Mouse (Mus musculus) embryonic facial prominence, embryonic 10.5 days (tissue): ENCODE results near the gene Vac14. TPM values are rescaled to one million over a fixed set of nuclear protein-coding genes. Genes with fewer than 3 reads are reported as not detected.
A peak's percentile ranks its signal among the peaks of the same experiment; 100 is the strongest.

Experiments used
- DNase-seq: peaks from one replicate; pipeline ENCODE4 v3.0.0-alpha.2; 2017; ENCODE audit warnings: low spot score
- H3K27ac ChIP-seq: fragments of 300-500 bp; sonication (generic); replicated peaks from 2 replicates; pipeline ENCODE4 v1.5.1; 2016; ENCODE audit warnings: mild to moderate bottlenecking
- H3K27me3 ChIP-seq: fragments of 300-500 bp; sonication (generic); replicated peaks from 2 replicates; pipeline ENCODE4 v1.6.1; 2016; ENCODE audit warnings: low read depth, mild to moderate bottlenecking; ENCODE audit not compliant: poor library complexity, severe bottlenecking
- H3K36me3 ChIP-seq: fragments of 300-500 bp; sonication (generic); replicated peaks from 2 replicates; pipeline ENCODE4 v1.6.1; 2016; ENCODE audit warnings: mild to moderate bottlenecking, moderate library complexity
- H3K4me1 ChIP-seq: fragments of 300-500 bp; sonication (generic); 2 replicates; pipeline ENCODE4 v1.6.1; 2016
- H3K4me3 ChIP-seq: fragments of 300-500 bp; sonication (generic); 2 replicates; pipeline ENCODE4 v1.5.1; 2016; ENCODE audit warnings: mild to moderate bottlenecking, moderate library complexity
- H3K9me3 ChIP-seq: fragments of 300-500 bp; sonication (generic); 2 replicates; pipeline ENCODE4 v1.6.1; 2016; ENCODE audit warnings: mild to moderate bottlenecking
- WGBS: fragments of 180-500 bp; shearing (Covaris S2); methylation state at CpG from one replicate; pipeline ENCODE4 v1.1.7; 2016; 5-methylcytosine and 5-hydroxymethylcytosine counted together
- polyA plus RNA-seq: library from polyadenylated mRNA; unstranded; fragments of >200 nt; fragmentation: Nextera tagmentation; extraction: Ambion mirVana; gene quantifications from 2 replicates; pipeline ENCODE4 v1.2.1, GENCODE M21; 2016

Gene Vac14
- polyA plus RNA-seq: 26.2 and 27.3 TPM in 2 replicates

DNA sequence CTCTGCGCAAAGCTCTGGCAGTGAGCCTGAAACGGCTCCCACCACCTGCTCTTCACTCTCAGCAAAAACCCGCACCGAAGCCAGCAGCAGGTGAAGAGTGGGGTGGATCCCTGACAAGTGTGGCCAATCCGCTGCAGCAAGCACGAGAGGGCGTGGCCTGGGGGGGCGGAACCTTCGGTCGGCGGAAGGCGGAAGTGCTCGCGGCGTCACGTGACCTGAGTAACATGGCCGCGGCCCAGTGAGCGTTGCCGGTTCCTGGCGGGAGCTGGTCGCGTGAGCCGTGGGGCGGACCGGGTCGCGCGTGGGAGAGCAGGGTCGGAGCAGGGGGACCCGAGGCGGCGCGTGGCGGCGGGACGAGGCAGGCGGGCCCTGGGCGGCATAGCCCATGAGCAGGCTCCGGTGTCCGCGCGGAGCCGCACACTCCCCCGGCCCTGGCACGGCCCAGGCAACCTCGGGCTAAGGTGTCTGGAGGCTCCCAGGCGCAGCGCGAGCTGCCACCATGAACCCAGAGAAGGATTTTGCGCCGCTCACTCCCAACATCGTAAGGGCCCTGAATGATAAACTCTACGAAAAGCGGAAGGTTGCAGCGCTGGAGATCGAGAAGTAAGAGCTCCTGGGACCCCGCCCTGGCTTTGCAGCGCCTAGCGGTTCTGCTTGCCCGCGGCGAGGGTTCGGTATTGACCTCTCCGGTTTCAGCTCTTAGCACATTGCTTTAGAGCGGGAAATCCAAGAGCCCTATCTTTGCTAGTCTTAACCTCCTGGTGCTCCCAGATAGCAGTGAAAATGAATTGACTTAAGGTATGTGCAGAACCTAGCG is at the start of gene Vac14:
Vac14 (plus strand) TSS at position 195 of the 817 bp plus-strand sequence.
- Histone ChIP-seq H3K4me3 (peak within 1 kb of the TSS; percentile 91), H3K27ac (peak within 1 kb of the TSS; percentile 81), H3K36me3 (no peaks in the 10 kb centered on the region), H3K9me3 (no peaks in the 10 kb centered on the region), H3K27me3 (peaks cover 9% of the 10 kb centered on the region), H3K4me1 (peaks cover 21% of the 10 kb centered on the region)
- WGBS: under 1% methylated on average over 67 of the region's 67 CpGs
- peak; percentile 98 for DNase-seq

DNA sequence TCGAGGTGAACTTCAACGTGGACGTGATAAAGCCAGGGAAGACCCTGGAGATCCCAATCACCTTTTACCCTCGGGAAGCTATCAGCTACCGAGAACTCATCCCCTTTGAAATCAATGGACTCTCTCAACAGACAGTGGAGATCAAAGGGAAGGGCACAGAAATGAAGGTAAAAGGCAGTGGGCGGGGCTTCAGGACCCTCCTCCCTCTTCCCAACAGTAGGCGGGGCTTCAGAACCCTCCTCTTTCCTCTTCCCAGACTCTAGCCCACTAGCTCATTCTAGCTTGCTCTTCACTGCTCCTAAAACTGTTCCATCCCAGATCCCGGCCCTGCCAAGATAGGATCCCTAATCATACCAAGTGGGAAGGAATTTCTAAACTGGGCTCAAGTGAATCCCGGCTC is 25.7 kb upstream of the Vac14 start:
- H3K4me1 ChIP-seq: no peaks in the 10 kb centered on the region
- H3K9me3 ChIP-seq: no peaks in the 10 kb centered on the region
- no peaks in the 10 kb centered on the region for H3K36me3 ChIP-seq
- no peaks in the 10 kb centered on the region for H3K27me3 ChIP-seq
- WGBS: 83% methylated on average over 9 of the region's 9 CpGs
- no peak for DNase-seq
- no peak overlapping the region for H3K4me3 ChIP-seq
- H3K27ac ChIP-seq: no peak overlapping the region

DNA sequence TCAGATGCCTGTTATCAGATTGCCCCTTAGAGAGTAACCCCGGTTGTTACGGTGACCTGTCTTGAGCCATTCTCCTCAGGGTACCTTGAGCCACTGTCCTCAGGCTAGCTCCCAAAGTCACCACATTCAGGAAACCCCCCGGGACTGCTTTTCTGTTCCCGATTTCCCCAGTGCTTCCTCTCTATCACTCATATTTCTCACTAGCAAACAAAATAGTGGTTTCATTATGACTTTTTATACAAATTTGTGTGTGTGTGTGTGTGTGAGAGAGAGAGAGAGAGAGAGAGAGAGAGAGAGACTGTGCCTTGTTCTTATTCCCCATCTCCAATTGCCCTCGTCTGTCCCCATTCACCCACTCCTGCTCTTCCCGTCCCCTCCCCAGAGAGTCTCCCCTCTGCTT is 24.2 kb upstream of the Vac14 start:
- no peaks in the 10 kb centered on the region for H3K27me3 ChIP-seq
- H3K4me1 ChIP-seq: no peaks in the 10 kb centered on the region
- H3K27ac ChIP-seq: no peak overlapping the region
- no peaks in the 10 kb centered on the region for H3K9me3 ChIP-seq
- H3K36me3 ChIP-seq: no peaks in the 10 kb centered on the region
- no peak overlapping the region for H3K4me3 ChIP-seq
- 80% methylated on average over 6 of the region's 6 CpGs for WGBS
- no peak for DNase-seq

DNA sequence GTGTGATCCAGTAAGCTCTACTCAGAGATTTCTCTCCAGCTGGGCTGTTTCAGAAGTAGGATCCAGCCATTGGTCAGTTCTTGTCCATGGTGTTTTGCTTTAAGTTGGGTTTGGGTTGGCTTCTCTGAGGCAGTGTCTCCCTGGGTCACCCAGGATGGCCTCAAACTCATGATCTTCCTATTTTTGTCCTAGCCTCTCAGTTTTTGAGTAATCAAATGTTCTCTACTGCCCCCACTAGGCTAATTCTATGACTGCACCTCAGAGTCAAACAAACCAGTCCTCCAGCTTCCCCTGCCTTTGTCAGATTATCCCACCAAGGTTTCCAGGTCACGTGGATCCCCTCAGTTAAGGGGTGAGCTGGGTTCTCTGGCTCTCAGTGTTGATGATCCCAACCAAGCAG is 13.8 kb upstream of the Vac14 start:
- Histone ChIP-seq H3K27ac (no peak overlapping the region), H3K36me3 (no peaks in the 10 kb centered on the region), H3K4me3 (no peak overlapping the region), H3K9me3 (no peaks in the 10 kb centered on the region), H3K27me3 (no peaks in the 10 kb centered on the region), H3K4me1 (no peaks in the 10 kb centered on the region)
- DNase-seq: peak; percentile 37
- 2% methylated on average over 1 of the region's 1 CpGs for WGBS

DNA sequence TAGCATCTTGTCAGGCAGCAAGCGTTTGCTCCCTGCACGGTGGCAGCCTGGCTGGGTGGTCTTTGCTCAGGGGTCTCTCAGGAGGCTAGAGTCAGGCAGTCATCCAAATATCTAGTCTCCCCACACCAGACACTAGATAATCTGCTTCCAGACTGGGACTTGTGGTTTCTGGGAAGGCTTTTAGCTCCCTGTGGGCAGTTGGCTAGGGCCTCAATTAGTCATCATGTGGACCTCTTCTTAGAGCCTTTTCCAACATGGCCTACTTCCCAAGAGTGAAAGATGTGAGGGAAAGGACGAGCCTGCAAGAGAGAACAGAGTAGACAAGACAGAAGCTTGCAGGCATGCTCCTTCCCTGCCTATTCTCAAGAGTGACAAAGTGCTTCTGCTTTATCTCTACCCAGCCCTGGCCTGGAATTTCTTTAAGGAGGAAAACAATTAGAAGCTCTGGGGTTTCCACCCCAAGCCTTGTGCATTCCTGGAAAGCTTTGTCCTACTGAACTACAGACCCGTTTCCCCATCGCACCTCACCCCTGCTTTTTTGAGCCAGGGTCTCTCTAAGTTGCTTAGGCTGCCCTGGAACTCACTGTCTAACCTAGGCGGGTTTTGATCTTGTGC is 12.9 kb upstream of the Vac14 start:
- H3K36me3 ChIP-seq: no peaks in the 10 kb centered on the region
- no peak for DNase-seq
- H3K9me3 ChIP-seq: no peaks in the 10 kb centered on the region
- H3K27me3 ChIP-seq: no peaks in the 10 kb centered on the region
- WGBS: 70% methylated on average over 6 of the region's 6 CpGs
- no peak overlapping the region for H3K4me3 ChIP-seq
- H3K27ac ChIP-seq: no peak overlapping the region
- no peaks in the 10 kb centered on the region for H3K4me1 ChIP-seq

DNA sequence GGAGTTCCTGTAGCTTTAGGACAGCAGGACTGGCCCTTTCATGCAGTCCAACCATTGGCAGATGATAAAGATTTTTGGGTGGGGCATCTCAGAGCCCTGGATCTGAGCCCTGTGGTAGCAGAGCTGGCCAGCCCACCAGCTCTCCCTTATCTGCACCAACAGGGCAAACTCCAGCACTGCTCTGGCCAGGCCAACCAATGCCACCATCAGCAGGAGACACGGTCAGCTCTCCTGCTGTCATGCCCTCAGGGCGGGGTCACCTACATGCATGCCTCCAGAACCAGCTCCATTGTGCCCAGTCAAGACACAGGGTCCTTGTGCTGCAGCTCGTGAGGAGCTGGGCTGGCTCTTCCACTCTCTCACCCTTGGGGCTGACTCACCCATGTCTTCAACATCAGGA is 2.7 kb upstream of the Vac14 start:
- peaks cover 21% of the 10 kb centered on the region for H3K4me1 ChIP-seq
- H3K27ac ChIP-seq: no peak overlapping the region
- no peak for DNase-seq
- 71% methylated on average over 3 of the region's 3 CpGs for WGBS
- H3K4me3 ChIP-seq: no peak overlapping the region
- H3K9me3 ChIP-seq: no peaks in the 10 kb centered on the region
- no peaks in the 10 kb centered on the region for H3K36me3 ChIP-seq
- H3K27me3 ChIP-seq: peaks cover 9% of the 10 kb centered on the region

DNA sequence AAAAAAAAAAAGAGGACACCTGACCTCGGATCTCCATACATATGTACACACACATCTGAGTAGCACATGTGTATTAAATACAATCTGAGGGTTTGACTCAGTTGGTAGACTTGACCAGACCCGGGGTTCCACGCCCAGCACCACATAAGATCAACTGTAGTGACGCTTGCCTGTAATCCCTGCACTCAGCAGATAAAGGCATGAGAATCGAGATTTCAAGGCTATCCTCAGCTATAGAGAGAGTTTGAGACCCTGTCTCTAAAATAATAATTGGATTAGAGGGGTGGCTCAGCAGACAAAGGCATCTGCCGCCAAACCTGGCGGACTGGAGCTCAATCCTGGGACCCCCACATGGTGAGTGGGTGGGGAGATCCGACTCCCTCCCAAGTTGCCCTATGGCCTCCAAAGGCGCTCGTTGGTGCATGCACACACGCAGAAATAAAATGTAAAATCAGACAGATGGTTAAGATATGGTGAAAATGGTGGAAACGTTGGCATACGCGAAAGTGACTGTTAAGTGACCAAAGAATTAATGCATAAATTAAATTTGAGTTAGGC is 505 bp upstream of the Vac14 start:
- Histone ChIP-seq H3K9me3 (no peaks in the 10 kb centered on the region), H3K4me1 (peaks cover 21% of the 10 kb centered on the region), H3K27ac (peak overlapping the region; percentile 81; the same call in 1 of the 2 replicates), H3K4me3 (peak overlapping the region; percentile 91), H3K27me3 (peaks cover 9% of the 10 kb centered on the region), H3K36me3 (no peaks in the 10 kb centered on the region)
- DNase-seq: no peak
- 23% methylated on average over 14 of the region's 14 CpGs for WGBS

DNA sequence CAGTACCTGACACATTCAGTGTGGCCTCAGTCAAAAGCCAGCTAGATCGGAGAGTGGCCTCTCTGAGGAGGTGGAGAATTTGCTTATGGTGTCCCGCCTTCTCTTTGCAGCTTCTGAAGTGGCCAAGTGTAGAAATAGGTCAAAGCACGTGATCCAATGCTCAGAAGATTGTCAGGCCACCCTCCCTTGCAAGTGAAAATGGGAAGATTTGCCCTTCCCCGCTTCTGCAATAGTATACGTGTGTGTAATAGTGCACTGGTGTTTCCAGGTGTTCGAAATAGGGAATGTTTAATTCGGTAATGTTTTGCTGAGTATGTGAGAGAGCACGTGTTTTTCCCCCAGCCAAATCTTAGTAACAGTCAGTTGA is 806 bp downstream of the Vac14 start:
- WGBS: 28% methylated on average over 8 of the region's 8 CpGs
- Histone ChIP-seq H3K27me3 (peaks cover 9% of the 10 kb centered on the region), H3K4me3 (peak overlapping the region; percentile 91), H3K4me1 (peaks cover 21% of the 10 kb centered on the region), H3K9me3 (no peaks in the 10 kb centered on the region), H3K36me3 (no peaks in the 10 kb centered on the region), H3K27ac (peak overlapping the region; percentile 81)
- no peak for DNase-seq

DNA sequence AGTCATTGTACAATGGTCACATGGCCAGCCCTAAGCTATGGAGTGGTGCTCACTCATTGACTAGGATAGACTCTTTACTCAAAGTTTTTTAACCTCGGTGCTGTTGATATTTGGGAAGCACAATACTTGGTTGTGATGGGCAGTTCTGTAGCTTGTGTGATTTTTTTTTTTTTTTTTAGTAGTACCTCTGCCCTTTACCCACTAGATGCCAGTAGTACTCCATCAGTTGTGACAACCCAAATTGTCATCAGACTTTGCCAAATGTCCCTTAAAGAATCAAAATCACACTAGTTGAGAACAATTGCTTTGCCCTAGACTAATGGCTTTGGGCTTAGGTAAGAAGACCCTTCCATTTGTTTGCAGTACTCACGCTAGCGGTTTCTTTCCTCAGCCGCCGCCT is 1.5 kb downstream of the Vac14 start:
- H3K36me3 ChIP-seq: no peaks in the 10 kb centered on the region
- no peak overlapping the region for H3K27ac ChIP-seq
- no peak for DNase-seq
- 94% methylated on average over 5 of the region's 5 CpGs for WGBS
- H3K27me3 ChIP-seq: peaks cover 9% of the 10 kb centered on the region
- no peaks in the 10 kb centered on the region for H3K9me3 ChIP-seq
- peaks cover 21% of the 10 kb centered on the region for H3K4me1 ChIP-seq
- H3K4me3 ChIP-seq: peak overlapping the region; percentile 91; the same call in 1 of the 2 replicates

DNA sequence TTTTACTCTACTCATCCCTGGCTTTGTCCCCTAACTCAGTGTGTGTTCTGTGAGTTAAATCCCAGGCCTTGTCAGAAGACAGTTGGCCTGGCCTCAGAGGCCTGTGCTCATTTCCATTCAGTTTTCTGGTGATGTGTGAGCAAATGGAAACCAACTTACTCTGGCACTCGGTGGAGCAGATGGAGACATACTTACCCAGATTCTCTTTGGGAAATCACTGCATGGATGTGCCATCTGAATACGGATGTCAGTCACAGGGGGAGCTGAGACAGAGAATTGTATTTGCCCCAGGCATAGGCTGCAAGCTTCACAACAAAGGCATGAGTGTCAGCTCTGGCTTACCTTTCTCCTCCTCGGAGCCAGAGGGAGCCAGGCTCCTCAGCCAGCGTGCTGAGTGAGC is 8.0 kb downstream of the Vac14 start:
- no peak overlapping the region for H3K4me3 ChIP-seq
- no peaks in the 10 kb centered on the region for H3K4me1 ChIP-seq
- no peak overlapping the region for H3K27ac ChIP-seq
- H3K36me3 ChIP-seq: peaks cover 6% of the 10 kb centered on the region; the same call in 1 of the 2 replicates
- no peaks in the 10 kb centered on the region for H3K9me3 ChIP-seq
- whole genome bisulfite sequencing: 70% methylated on average over 4 of the region's 4 CpGs
- DNase-seq: no peak
- H3K27me3 ChIP-seq: no peaks in the 10 kb centered on the region

DNA sequence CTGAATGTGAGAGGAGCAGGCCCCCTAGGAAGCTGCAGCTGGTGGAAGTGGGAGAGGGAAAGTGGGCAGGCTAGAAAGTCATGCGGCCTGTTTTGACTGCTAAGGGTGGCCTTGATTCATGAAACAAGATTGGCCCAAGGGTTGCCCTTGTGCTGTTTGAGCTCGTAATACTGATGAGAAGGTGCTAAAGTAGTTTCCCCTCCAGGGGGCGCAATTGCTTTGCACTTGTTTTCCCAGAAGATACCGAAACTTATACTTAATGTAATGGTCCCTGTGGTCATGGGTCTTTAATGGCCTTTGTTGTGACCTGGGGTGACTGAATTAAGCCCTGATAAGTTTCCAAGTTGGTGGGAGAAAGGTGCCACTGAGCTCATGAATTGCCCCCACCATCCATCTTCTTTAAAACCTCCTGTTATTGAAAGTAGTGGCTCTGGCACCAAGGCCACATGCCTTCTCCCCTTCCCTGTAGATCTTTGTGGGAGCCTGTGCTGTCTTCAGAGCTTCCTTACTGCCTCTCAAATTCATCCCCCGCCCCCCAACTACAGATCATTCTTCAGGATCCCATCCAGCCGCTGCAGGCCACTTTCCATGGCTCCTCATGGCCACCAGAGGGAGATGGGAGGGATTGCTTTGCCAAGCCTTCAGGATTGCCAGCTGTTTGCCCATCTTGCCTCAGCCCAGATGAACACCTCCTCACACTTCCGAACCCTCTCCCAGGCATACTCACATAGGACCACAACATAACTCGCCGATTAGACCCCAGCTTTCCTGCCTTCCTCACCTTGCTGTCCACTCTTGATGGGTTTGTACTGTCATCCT is 11.1 kb downstream of the Vac14 start:
- Histone ChIP-seq H3K4me3 (no peak overlapping the region), H3K27ac (no peak overlapping the region), H3K9me3 (no peaks in the 10 kb centered on the region), H3K27me3 (no peaks in the 10 kb centered on the region), H3K36me3 (peaks cover 35% of the 10 kb centered on the region), H3K4me1 (no peaks in the 10 kb centered on the region)
- peak; percentile 68 for DNase-seq
- WGBS: 74% methylated on average over 9 of the region's 9 CpGs

DNA sequence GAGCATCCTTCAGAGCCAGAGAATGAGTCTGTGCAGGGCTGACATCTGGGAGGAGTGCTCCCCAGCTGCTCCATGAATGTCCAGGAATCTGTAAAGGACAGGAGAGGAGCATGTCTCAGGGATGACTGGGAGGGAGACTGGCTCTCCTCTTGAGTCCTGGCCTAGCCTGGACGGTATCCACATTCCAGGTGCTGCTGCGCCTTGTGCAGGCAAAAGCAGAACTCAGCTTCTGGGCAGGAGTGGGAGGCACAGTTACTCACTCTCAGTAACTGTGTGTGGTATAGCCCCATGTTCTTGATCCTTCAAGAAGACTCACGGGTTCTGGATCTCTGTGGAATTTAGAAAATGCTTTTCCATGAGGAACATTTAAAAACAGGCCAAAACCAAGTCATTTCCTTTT is 11.7 kb downstream of the Vac14 start:
- H3K36me3 ChIP-seq: peaks cover 41% of the 10 kb centered on the region
- DNase-seq: no peak
- H3K4me3 ChIP-seq: no peak overlapping the region
- 92% methylated on average over 3 of the region's 3 CpGs for WGBS
- H3K4me1 ChIP-seq: no peaks in the 10 kb centered on the region
- H3K9me3 ChIP-seq: no peaks in the 10 kb centered on the region
- H3K27me3 ChIP-seq: no peaks in the 10 kb centered on the region
- no peak overlapping the region for H3K27ac ChIP-seq
